ENCODE assay signal across 26 mouse cellular contexts in genomic region chr14:11928545-11928944, GRCm38 (mm10).
DNase-seq lines count a peak whose midpoint lies in the region; ATAC-seq lines count a peak whose summit lies in the region.
"Had no signal": no experiment of that assay in that cellular context is flagged by ENCODE, and none has a peak within 500 bp of the region (broad histone marks: within the 10 kb centered on the region; RNA-seq: fewer than 3 reads in every experiment).

No protein-coding gene starts in this region.

- no peak overlapping the region for H3K4me2 ChIP-seq in lung, embryonic 15.5 days
- no peak overlapping the region for H3K4me2 ChIP-seq in midbrain, embryonic 13.5 days (replicated peaks)
- H3K4me2 ChIP-seq in midbrain, embryonic 15.5 days, result no peak overlapping the region
- H3K4me2 ChIP-seq: embryonic facial prominence, embryonic 13.5 days; forebrain, embryonic 13.5 days; hindbrain, embryonic 14.5 days; liver, embryonic 15.5 days had no signal

- WGBS in lung, embryonic 15.5 days, result 58% methylated on average over 2 of the region's 2 CpGs
- WGBS in midbrain, embryonic 13.5 days, result 28% methylated on average over 2 of the region's 2 CpGs
- WGBS in midbrain, embryonic 15.5 days, result 32% methylated on average over 2 of the region's 2 CpGs

- H3K27me3 ChIP-seq in lung, embryonic 15.5 days, result no peaks in the 10 kb centered on the region
- H3K27me3 ChIP-seq in midbrain, embryonic 13.5 days, result no peaks in the 10 kb centered on the region
- H3K27me3 ChIP-seq in midbrain, embryonic 15.5 days (replicated peaks), result no peaks in the 10 kb centered on the region
- H3K27me3 ChIP-seq: embryonic facial prominence, embryonic 13.5 days; forebrain, embryonic 13.5 days; liver, embryonic 15.5 days had no signal

- no peak overlapping the region for H3K9ac ChIP-seq in lung, embryonic 15.5 days
- H3K9ac ChIP-seq in midbrain, embryonic 13.5 days (replicated peaks), result no peak overlapping the region
- no peak overlapping the region for H3K9ac ChIP-seq in midbrain, embryonic 15.5 days
- H3K9ac ChIP-seq: embryonic facial prominence, embryonic 13.5 days; forebrain, embryonic 13.5 days; hindbrain, embryonic 14.5 days; liver, embryonic 15.5 days had no signal

- H3K27ac ChIP-seq in lung, embryonic 15.5 days, result no peak overlapping the region
- no peak overlapping the region for H3K27ac ChIP-seq in midbrain, embryonic 13.5 days
- no peak overlapping the region for H3K27ac ChIP-seq in midbrain, embryonic 15.5 days
- H3K27ac ChIP-seq: embryonic facial prominence, embryonic 13.5 days; forebrain, embryonic 13.5 days; gastrocnemius, adult 2 months; hindbrain, embryonic 14.5 days; left cerebral cortex, adult 2 months; liver, embryonic 15.5 days had no signal

- H3K4me3 ChIP-seq in lung, embryonic 15.5 days, result no peak overlapping the region
- no peak overlapping the region for H3K4me3 ChIP-seq in midbrain, embryonic 13.5 days (replicated peaks)
- H3K4me3 ChIP-seq in midbrain, embryonic 15.5 days, result no peak overlapping the region
- H3K4me3 ChIP-seq: embryonic facial prominence, embryonic 13.5 days; forebrain, embryonic 13.5 days; gastrocnemius, adult 2 months; left cerebral cortex, adult 2 months; liver, embryonic 15.5 days had no signal

- H3K36me3 ChIP-seq in lung, embryonic 15.5 days, result no peaks in the 10 kb centered on the region
- no peaks in the 10 kb centered on the region for H3K36me3 ChIP-seq in midbrain, embryonic 13.5 days
- H3K36me3 ChIP-seq in midbrain, embryonic 15.5 days (replicated peaks), result no peaks in the 10 kb centered on the region
- H3K36me3 ChIP-seq: embryonic facial prominence, embryonic 13.5 days; liver, embryonic 15.5 days had no signal

- H3K9me3 ChIP-seq in lung, embryonic 15.5 days, result no peaks in the 10 kb centered on the region
- H3K9me3 ChIP-seq in midbrain, embryonic 13.5 days, result no peaks in the 10 kb centered on the region
- 0 out of 2 replicates have a peak, but pooled peaks cover 2% of the 10 kb centered on the region for H3K9me3 ChIP-seq in midbrain, embryonic 15.5 days
- H3K9me3 ChIP-seq: embryonic facial prominence, embryonic 13.5 days; forebrain, embryonic 13.5 days; liver, embryonic 15.5 days had no signal

- peak; percentile 10 for DNase-seq in embryo, embryonic 10 days (ENCODE audit: low spot score)
- no peak for DNase-seq in embryo, embryonic 9.5 days (ENCODE audit: extremely low spot score)
- no peak for DNase-seq in lung, postnatal 4 days
- peak; percentile 12 for DNase-seq in lung, postnatal 36 days
- no peak for DNase-seq in cerebellum, adult 18-20 months
- DNase-seq: adrenal gland, adult 2 months; cerebellum, adult 2 months; cerebellum, postnatal 36 days; gastrocnemius, adult 2 months; heart, postnatal 4 days; kidney, adult 18-20 months; layer of hippocampus, adult 9-11 months; liver; right cerebral cortex, adult 18-20 months; right cerebral cortex, postnatal 4 days; thymus, adult 18-20 months; thymus, postnatal 36 days had no signal

- no peaks in the 10 kb centered on the region for H3K4me1 ChIP-seq in lung, embryonic 15.5 days
- no peaks in the 10 kb centered on the region for H3K4me1 ChIP-seq in midbrain, embryonic 13.5 days (replicated peaks)
- no peaks in the 10 kb centered on the region for H3K4me1 ChIP-seq in midbrain, embryonic 15.5 days
- H3K4me1 ChIP-seq: embryonic facial prominence, embryonic 13.5 days; forebrain, embryonic 13.5 days; liver, embryonic 15.5 days had no signal

- ATAC-seq in lung, embryonic 15.5 days (ENCODE audit: borderline replicate concordance, extremely low read depth, low FRiP score, low TSS enrichment), result peak; percentile 27; the same call in 1 of the 2 replicates
- ATAC-seq in midbrain, embryonic 13.5 days, result peak; percentile 27; the same call in 1 of the 2 replicates
- ATAC-seq in midbrain, embryonic 15.5 days (replicated peaks), result no peak
- ATAC-seq: forebrain, embryonic 13.5 days; inflammation-experienced regulatory T-cells, adult 6 months had no signal

Comparison
In these comparisons a context has a peak if more than half of its experiments do, and no peak if none do; other contexts are left out.
1. DNase-seq: peak in embryo, embryonic 10 days (single experiment) and lung, postnatal 36 days (single experiment); none in embryo, embryonic 9.5 days (single experiment), lung, postnatal 4 days (0 of 2) and cerebellum, adult 18-20 months (0 of 2).